Mouse (Mus musculus) heart, postnatal 10 days (tissue): Measurements from ENCODE around the gene Pttg1ip. TPM values are rescaled to one million over a fixed set of nuclear protein-coding genes. Genes with fewer than 3 reads are reported as not detected.

Source experiments
- DNase-seq, 2 experiments: peaks; one replicate each; pipeline ENCODE4 v3.0.0; 2021
- intact Hi-C: fragments of 180-260 bp; cut with DNase I; formaldehyde crosslinking; loops from one replicate; pipeline ENCODE4 v1.15.1; 2025
- total RNA-seq, 2 experiments: library from RNA; stranded (reverse); gene quantifications; 2 replicates each; pipeline ENCODE4 v1.2.3; 2021

Gene Pttg1ip
- total RNA-seq, 2 experiments from 2014 or later: 134 to 148 TPM

GRCm38 (mm10) chr10:77566651-77567050, 14.9 kb upstream of the Pttg1ip start:
- intact Hi-C loops: loop anchor here (1.0 to 5.0 kb wide), 2 partner anchors 49 to 284 kb away; no protein-coding TSS in a partner anchor
- DNase-seq: peak; percentile 86 to 92

- intact Hi-C loops: loop anchor here (5.0 kb wide), 1 partner anchor 287 kb away; no protein-coding TSS in a partner anchor
- DNase-seq: no peak
These were observed 12.0 kb upstream of the Pttg1ip start for GRCm38 (mm10) chr10:77569481-77569880.

DNA sequence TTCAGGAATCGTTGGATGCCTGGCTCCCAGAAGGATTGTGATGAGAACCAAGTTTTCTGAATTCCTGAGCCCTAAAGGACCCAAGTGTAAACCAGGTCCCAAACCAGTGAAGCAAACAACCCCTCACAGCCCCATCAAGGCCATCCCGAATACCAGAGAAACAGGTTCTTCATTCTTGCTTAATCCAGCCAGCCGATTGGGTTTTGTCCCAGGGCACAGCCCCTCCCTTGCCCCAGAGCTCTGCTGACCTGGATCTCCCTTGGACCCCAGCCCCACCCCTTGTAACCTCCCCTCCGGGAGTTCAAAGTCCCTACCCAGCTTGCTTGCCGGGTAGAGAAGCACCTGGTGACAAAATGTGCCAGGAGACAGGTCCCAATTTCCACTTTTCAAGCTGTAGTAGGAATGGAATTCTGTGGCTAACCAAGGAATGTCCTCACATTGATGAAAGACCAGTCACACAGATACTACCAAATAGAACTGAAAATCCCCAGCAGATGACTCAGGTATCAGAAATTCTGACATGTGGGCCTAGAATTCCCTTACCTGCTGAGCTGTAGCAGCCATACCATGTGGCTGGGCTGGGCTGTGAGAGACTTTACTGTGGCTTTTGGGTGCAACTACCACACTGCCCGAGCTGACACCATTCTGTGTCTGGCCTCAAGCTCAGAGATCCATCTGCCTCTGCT, 11.4 kb upstream of the Pttg1ip start:
- no peak for DNase-seq
- intact Hi-C loops: loop anchor here (5.0 kb wide), 1 partner anchor 288 kb away; no protein-coding TSS in a partner anchor

GRCm38 (mm10) chr10:77572225-77572624, 9.3 kb upstream of the Pttg1ip start:
- intact Hi-C loops: no loop called here
- DNase-seq: peak in 1 of 2 experiments; percentile 11

GRCm38 (mm10) chr10:77573162-77573561, 8.4 kb upstream of the Pttg1ip start:
- no peak for DNase-seq
- intact Hi-C loops: no loop called here

DNA sequence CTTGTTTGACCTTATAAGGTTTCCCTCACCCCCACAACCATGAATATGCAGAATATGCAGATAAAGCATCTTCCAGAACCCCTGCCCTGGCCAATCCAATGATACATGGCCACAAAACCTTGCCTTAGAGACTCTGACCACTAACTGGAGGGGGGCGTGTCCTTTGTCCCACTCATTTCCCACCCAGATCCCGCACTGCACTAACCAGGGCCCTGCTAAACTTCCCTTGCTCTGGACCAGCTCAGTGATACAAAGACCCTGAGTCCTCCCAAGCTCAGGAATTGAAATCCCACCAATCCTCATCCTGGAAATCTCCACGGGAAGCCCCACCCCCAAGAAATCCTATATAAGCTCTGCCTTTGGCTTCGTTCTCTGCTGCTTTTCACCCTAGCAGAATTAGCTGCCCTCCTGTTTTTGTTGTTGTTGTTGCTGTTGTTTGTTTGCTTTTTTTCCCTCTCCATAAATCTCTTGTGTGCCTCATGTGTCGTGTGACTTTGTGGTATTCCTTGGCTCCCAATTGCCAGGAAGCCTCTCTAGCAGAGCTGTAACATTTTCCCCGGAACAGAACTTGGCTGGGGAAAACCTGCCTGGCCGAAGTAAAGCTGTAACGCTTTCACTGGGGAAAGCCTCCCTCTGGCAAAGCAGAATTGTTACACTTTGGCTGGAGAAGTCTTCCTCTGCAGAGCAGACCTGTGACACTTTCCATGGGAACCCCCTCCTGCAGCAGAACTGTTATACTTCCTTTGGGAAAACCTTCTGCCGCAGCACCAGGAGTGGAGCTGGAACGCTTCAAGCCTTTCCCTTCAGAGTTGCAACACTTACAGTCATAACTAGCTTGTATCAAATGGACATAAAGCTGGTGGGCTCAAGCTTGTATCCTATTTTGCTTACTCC, 1.2 kb upstream of the Pttg1ip start:
- intact Hi-C loops: loop anchor here (5.0 kb wide), 1 partner anchor 42 kb away; the partner anchor contains the start of gene Ube2g2
- peak; percentile 21 to 40 for DNase-seq

GRCm38 (mm10) chr10:77581023-77581407, 505 bp upstream of the Pttg1ip start:
- intact Hi-C loops: loop anchor here (5.0 kb wide), 1 partner anchor 41 kb away; the partner anchor contains the start of gene Ube2g2
- DNase-seq: no peak

DNA sequence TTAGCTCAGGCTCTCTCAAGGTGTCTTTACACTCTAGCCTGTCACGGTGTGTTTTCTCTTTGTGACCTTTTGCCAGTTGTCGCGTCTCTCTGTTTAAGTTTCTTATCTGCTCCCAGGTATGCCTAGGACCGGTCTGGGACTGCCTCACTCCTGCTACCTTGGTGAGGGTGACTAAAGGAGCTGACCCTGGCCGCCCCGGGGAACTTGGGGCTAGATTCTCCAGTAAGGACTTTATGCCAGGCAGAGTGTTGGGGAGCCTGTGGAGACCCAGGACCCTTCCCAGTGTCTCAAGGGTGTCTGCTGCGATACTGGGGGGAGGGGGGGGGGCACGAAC, 732 bp downstream of the Pttg1ip start:
- intact Hi-C loops: loop anchor here (5.0 kb wide), 1 partner anchor 40 kb away; the partner anchor contains the start of gene Ube2g2
- DNase-seq: no peak

- intact Hi-C loops: loop anchor here (5.0 kb wide), 1 partner anchor 38 kb away; the partner anchor contains the start of gene Ube2g2
- peak; percentile 44 to 45 for DNase-seq
These were observed 2.4 kb downstream of the Pttg1ip start for GRCm38 (mm10) chr10:77583795-77584422.

DNA sequence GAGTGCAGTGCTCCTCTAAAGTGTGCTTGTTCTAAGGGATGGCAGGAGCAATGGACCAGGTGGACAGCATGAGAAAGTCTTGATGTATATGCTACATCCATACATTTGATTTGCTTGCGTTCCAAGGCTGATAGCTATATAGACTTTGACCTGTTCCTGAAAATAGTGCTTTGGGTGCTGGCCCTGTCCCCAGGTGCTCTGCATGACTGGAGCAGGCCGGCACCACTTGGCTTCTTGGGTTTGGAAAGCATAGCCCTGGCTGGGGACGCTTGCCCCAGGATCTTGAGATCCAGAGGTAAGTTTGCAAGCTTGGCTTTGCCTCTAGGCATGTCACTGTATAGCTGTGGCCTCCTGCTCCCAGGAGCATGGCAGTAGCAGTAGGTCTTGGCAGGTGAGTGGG, 5.1 kb downstream of the Pttg1ip start:
- DNase-seq: no peak
- intact Hi-C loops: no loop called here

DNA sequence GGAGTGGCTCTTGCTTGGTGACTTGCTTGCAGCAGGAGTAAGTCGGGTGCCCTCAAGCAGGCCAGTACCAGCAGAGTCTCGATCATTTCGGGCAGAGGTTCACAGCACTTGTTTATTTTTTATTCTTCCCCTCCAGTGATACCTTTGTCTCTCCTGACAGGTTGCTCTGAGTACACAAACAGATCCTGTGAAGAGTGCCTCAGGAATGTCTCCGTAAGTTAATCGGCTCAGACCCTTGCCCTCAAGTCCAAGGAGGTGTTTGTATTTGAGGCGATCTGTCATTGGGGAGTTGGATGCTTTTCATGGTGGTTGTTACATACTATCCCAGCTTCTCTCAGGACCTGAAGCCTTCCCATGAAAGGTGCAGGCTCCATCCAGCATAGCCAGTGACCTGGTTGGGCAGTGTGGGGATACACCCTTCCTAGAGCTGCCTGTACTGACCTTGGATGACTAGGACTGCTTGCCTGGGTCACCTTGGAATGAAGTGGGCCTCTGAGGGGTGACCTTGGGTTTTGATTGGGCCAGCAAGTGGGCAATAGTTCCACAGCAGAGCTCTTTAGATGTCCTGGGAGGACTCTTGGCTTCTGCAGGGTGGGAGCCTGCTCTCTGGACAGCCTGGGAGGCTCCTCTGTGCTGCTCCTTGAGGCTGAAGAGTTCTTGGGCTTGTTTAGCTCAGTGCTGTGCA, 5.7 kb downstream of the Pttg1ip start:
- no peak for DNase-seq
- intact Hi-C loops: no loop called here

DNA sequence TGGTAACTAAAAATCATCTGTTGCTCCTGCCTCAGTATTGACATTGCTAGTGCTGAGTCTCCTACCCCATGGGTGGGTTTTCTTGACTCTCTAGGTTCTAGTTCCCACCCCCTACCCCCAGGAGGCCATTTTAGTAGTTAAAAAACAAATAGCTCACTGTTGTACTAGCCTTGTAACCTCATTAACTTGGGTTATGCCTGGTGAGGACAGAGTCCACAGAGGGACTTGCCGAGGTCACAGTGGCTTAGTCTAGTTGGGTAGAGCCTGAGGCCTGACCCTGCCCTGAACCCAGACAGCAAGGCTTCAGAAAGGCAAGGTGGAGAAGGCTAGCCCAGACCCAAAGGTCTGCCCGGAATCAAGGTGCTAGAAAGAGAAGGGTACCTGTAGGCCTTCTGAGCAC, 6.5 kb downstream of the Pttg1ip start:
- intact Hi-C loops: no loop called here
- DNase-seq: no peak

DNA sequence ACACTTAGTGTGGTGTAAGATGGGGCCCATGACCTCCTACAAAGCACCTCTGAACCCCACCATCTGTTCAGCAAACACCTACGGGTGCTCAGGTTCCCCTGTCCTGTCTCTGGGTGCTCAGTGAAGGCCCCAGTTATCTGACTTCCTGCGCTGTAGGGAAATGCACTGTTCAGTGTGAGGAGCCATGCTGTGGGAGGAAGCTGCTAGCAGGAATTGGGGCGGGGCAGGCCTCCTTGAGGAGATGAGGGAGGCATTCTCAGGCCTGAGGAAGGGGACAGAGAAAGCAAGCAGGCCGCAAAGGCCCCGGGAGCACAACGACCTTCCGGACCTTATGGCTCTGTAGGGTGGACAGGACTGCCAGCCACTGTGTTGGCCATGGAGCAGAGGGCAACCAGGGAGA, 7.6 kb downstream of the Pttg1ip start:
- intact Hi-C loops: no loop called here
- peak in 1 of 2 experiments; percentile 16 for DNase-seq

DNA sequence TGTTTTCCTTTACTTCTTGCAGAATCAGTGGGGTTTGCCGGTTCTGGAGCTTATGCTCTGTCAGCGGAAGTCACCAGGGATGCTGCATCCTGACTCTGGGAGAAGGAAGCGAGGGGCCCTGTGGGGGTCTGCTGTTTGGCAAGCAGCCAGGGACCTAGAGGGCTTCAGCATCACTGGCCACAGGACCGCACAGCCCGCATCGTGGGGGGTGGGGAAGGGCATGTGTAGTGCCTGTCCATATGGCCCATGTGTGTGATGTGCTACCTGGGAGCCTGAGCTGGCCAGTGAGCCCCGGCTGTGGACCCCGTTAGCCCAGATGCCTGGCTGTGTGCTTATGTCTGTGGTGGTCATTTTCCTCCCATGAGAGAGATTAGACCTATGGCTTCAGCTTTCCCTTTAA, 8.2 kb downstream of the Pttg1ip start:
- intact Hi-C loops: no loop called here
- DNase-seq: no peak

DNA sequence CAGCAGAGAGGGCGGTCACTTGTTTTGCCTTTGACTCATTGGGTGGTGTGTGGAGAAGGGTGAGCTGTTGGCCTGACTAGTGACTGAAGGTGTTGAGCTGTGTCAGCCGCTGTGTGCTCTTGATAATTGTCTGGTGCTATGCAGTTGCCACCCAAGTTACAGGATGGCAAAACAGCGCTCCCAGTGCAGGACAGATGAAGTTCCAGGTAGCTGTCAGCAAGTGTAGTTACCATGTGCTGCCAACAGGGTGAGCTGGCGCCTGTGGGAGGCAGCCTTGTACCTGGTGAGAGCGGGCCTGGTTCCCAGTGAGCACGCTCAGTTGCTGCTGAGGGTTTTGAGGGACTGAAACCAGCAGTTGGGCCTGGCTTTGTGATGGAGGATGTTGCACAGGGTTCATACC, 9.3 kb downstream of the Pttg1ip start:
- peak; percentile 57 to 67 for DNase-seq
- intact Hi-C loops: no loop called here

GRCm38 (mm10) chr10:77591546-77591945, 10.0 kb downstream of the Pttg1ip start:
- intact Hi-C loops: no loop called here
- DNase-seq: no peak

DNA sequence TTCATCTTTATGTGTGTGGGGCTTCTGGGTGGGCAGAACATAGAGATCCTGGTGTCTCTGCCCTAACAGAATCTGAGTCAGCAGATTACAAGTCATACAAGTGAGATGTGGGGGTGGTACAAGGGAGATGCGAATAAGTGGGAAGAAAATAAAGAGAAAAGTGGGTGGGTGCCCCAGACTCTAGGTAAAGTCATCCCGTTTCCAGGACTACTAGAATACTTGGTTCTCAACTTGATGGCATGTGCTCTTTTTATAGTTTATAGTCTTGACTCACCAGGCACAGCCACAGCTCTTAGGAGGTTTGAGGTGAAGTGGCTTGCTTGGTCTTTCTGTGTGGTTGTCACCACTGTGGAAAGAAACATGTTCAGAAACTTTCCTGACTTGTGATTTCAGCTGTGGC, 14.5 kb downstream of the Pttg1ip start:
- intact Hi-C loops: no loop called here
- DNase-seq: no peak

GRCm38 (mm10) chr10:77603021-77603420, 21.5 kb downstream of the Pttg1ip start:
- intact Hi-C loops: no loop called here

GRCm38 (mm10) chr10:77604111-77604510, 22.6 kb downstream of the Pttg1ip start:
- DNase-seq: no peak
- intact Hi-C loops: no loop called here

More at GRCm38 (mm10) chr10:77603021-77603420, 21.5 kb downstream of the Pttg1ip start:
- DNase-seq: no peak

GRCm38 (mm10) chr10:77604958-77605357, 23.4 kb downstream of the Pttg1ip start:
- DNase-seq: peak in 1 of 2 experiments; percentile 35
- intact Hi-C loops: no loop called here
